Mouse (Mus musculus) right cerebral cortex, postnatal 10 days (tissue): Measurements from ENCODE around the gene Timd4.
A peak's percentile ranks its signal among the peaks of the same experiment; 100 is the strongest.

Source experiments
- DNase-seq, 2 experiments: peaks; one replicate each; pipeline ENCODE4 v3.0.0; 2021; ENCODE audit warnings: low spot score in 2 of 2

Timd4 gene

DNA sequence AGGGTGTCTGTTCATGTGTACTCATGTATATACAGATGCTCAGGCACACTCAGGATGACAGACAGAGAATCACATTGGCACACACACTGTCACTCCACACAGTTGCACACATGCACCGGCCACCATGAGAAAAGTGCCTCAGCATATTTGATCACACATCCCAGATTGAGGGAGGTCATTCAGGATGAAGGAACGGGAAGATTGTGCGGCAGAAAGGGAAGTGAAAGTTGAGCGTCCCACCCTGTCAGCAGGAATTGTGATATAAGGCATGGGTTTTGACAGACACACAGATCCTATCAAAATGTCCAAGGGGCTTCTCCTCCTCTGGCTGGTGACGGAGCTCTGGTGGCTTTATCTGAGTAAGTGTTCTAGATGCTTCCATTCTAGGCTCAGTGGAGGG is at the start of gene Timd4:
Timd4 (plus strand) TSS at position 290 of the 400 bp plus-strand sequence.
- no peak for DNase-seq

DNA sequence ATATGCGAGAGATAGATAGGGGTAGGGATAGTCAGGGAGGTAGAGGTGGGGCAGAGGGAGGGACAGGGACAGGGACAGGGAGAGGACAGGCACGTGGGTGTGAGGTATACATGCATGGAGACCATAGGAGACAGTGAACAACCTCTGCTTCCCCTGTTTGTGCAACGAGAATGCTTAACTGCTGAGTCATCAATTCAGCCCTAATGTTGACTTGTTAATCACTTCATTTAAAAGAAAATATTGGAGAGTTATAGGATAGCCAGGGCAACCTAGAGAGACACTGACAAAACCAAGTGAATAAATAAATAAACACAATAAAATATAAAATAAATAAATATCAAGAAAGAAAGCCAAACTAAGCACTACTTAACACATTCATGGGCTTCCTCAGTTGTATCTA is 33.7 kb upstream of the Timd4 start:
- DNase-seq = no peak

DNA sequence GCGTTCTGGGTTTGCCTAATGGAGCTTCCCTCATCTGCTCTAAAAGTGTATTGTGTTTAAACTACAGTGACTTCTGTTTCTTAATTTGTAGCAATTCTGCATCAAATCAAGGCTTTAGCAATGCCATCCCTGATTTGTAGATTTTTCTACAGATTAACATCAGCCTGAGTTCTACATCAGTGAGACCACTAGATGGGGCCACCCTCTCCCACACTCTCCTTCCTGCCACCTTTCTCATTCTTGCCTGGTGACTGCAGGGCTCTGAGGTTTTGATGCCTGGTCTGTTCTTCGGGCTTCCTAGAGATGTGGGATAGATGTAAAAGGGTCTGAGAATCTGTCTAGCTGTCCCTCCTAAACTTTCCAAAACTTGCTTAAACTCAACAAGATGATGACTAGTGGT is 30.8 kb upstream of the Timd4 start:
- DNase-seq = no peak

DNA sequence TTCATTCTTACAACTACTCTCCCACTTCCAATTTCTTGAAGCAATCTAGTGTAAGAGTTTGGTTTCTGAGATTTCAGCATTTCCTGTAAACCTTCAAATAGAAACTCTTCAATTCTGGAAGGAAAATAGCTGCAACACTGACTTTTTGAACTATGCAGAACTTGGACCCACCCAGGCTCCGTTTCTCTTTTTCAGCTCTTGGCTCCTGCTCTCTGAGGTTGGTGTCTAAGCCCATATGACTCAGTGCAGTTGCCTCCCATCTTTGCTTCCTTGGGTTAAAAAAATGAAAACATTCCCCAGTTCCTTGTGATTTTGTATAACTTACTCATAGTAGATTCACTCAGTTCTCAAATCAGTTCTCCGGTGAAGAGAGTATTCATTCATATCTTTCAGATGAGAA is 6.2 kb upstream of the Timd4 start:
- no peak for DNase-seq

GRCm38 (mm10) chr11:46817692-46818091 is 7.1 kb downstream of the Timd4 start:
- DNase-seq = no peak

DNA sequence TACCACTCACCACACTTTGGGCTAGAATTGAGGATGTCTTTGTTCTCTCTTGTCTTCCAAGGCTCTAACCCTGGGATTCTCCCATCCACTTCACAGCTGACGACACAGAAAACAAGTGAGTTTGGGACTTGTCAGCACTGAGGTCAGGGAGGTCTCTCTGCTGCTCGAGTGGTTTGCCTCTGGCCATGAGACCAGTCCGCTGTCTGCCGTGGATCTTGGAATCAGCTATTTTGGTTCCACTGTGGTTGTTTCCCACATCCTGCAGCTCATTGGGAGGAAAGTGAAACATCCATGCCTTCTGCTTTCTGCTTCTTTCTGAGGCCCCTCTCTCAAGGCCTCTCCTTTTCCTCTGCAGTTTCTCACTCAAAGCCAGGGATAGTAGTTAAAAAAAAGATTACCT is 9.3 kb downstream of the Timd4 start:
- no peak for DNase-seq

DNA sequence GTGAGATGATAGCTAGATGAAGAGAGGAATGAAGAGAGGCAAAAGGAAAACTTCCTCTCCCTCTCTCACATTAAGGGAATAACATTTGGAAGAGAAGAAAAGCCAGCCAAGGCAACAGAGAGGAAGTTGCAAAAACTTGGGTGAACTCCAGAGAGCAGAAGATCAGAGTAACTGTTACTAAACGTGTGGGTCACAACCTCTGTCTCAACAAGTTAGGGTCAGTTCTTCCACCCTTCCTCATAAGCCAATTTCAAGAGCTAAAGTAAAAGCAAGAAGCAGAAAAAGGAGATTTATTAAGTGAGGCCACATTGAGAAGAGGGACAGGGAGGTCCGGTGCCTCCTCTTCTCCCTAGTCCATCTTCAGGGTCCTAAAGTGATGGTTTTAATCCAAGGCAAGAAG is 19.7 kb downstream of the Timd4 start:
- DNase-seq = no peak

DNA sequence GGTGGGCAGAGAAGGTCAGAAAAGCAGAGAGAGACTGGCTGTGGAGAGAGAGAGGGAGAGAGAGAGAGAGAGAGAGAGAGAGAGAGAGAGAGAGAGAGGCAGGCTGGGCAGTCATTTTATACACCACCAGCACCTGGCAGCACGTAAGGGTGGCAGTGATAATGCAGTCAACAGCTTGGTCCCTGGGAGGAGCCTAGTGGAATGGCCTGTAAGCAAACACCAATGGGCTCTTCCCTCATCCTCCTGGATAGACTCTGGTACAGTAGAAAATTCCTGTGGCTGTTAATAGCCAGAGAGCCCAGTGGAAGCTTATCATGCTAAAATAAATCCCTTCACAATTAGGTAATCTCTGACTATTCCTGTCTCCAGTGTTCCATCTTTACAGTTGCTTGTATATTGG is 24.5 kb downstream of the Timd4 start:
- no peak for DNase-seq

DNA sequence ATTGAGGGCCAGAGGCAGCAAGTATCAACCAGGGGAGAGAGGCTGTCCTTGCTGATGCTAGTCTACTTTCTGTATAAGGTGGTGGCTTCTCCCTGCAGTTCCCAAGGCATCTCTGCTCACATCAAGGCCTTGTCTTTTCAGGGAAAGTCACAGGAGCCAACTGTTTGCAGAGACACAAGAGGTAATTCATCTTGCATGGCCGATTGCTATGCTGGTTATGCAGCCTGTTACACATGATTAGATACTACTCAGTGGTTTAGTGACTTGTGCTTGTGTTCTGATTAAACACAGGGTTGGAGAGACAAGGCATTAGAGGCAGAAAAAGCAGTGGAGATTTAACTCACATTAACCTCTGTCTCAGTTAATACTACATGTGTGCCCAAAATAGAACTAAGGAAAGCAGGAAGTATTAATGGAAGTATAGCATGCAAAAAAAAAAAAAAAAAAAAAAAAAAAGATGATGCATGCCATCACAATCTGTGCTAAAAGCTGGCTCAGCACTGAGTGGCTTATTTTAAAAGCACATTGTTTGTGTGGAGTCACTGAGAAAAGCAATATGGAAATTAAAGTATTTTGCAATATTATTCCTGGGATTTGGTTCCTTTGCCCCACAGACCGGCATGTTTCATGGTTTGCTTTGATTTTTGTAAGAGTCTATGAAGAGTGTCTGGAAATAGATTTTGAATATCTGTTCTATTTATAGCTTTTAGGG is 31.6 kb downstream of the Timd4 start:
- DNase-seq = peak in 1 of 2 experiments; percentile 23

GRCm38 (mm10) chr11:46846661-46847060 is 36.1 kb downstream of the Timd4 start:
- no peak for DNase-seq

GRCm38 (mm10) chr11:46847827-46848220 is 37.2 kb downstream of the Timd4 start:
- no peak for DNase-seq

DNA sequence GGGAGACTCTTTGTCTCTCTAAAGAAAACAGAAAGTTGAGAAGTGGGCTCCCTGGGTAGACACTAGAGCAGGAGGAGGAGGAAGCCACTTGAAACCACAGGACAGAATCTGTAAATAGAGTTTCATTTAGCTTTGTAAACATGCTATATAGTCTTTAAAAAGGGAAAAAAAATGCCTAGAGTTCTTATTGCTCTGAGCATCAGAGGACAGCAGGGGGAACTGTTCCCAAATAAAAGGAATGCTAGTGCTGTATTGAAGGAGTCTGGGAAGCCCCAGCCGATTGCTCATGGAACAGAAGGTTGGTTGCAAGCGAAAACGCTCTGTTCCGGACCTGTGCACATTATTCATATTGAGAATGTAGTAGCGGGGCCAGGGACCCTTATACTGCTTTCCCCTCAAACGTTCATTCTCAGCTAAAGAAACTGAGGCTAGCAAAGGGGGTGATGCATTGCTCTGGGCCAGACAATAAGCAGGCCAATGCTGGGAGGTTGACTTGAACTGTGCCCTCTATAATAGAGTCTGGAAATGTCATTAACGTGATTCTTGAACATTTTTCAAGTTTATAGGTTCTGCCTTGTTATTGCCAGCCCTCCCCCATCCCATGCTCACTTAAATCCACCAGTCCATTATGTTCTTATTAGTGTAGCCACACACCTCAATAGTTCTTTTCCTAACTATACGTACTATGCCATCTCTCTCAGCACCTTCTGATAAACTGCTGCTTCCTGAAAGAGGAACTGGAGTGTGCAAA is 37.8 kb downstream of the Timd4 start:
- peak; percentile 60 to 63 for DNase-seq

- peak; percentile 46 to 60 for DNase-seq
These were observed 54.2 kb downstream of the Timd4 start for GRCm38 (mm10) chr11:46864809-46865208.

- DNase-seq = no peak
These were observed 58.0 kb downstream of the Timd4 start for GRCm38 (mm10) chr11:46868594-46868993.

DNA sequence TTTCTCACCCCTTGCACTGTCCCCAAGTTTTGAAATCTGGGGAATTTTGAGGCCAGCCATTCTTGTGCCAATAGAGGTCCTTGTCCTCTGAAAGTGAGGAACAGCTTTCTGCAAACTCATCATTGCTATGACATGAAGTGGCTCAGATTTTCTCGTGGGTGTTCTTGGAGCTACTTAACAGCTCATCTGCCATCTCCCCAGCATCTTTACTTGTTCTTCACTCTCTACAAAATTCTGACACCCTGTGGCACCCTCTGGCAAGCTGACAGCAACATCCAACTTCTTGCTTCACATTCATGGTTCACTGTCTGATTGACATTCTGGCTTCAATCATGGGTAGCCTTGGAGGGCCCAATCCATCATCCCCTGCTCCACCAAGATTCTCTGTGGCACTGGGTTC is 65.2 kb downstream of the Timd4 start:
- DNase-seq = peak; percentile 21 to 28

DNA sequence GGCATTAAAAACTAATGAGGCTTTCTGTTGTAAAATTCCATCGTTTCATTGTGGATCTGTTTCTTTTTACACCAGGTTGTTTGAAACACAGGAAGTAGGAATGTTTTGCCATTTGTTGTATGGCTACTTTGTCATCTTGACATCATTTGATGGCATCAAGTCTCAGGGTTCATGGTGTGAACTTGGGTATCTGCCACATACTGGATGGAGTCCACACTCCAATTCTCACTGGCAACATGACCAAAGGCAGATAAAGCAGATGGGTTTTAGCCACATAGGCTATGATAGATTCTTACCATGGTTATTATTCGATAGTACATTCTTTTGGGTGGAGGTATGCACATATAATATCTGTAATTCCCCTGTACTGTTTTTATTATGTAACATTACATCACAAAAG is 71.9 kb downstream of the Timd4 start:
- DNase-seq = no peak

GRCm38 (mm10) chr11:46889093-46889492 is 78.5 kb downstream of the Timd4 start:
- no peak for DNase-seq
